Comparison of ENCODE assay signal across 8 mouse cellular contexts in the genomic region with DNA sequence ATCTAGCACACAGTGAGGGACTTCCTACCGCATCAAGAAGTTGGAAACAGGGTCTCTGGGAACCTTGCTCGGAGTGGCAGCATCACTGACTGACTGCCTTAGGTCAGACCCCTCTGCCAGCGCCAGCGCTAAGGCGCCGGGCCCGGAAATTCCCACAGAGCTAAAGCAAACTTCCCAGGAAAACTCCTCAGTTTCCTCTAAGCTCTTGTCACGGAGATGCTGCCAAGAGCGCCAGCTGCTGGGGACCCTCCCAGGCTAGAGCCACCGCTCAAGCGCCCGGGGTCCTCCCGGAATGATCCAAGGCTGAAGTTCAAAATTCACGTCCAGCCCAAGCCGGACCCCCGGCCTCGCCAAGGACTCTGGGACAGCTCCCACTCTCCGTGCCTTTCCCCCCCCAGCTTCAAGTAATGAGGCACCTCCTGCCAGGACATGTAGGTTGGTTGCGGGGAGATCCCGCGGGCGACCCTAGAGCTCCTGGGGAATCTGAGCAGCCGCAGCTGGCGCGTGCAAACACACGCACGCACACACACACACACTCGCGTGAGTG. TPM values are rescaled to one million over a fixed set of nuclear protein-coding genes. Genes with fewer than 3 reads are reported as not detected.
A peak's percentile ranks its signal among the peaks of the same experiment; 100 is the strongest.
DNase-seq lines count a peak whose midpoint lies in the region; ATAC-seq lines count a peak whose summit lies in the region.

No protein-coding gene starts in this region.

- peak overlapping the region; percentile 99 for H3K4me2 ChIP-seq in midbrain, embryonic 13.5 days (replicated peaks)

- no peaks in the 10 kb centered on the region for H3K36me3 ChIP-seq in embryonic facial prominence, embryonic 10.5 days (replicated peaks)
- no peaks in the 10 kb centered on the region for H3K36me3 ChIP-seq in limb, embryonic 10.5 days
- H3K36me3 ChIP-seq in midbrain, embryonic 13.5 days, result no peaks in the 10 kb centered on the region

- DNase-seq in cerebellum, postnatal 10 days, result peak; percentile 34 to 51
- no peak for DNase-seq in cerebellum, adult 9-11 months
- peak; percentile 73 for DNase-seq in embryonic facial prominence, embryonic 10.5 days (ENCODE audit: low spot score)
- DNase-seq in heart, postnatal 10 days, result peak; percentile 66 to 69
- DNase-seq in limb, embryonic 10.5 days (ENCODE audit: low spot score), result peak; percentile 70
- no peak for DNase-seq in layer of hippocampus, adult 9-10 months (ENCODE audit: low spot score)
- no peak for DNase-seq in spleen, postnatal 14 days (ENCODE audit: low spot score in 2 of 2)

- ATAC-seq in midbrain, embryonic 13.5 days, result peak; percentile 38

- H3K27ac ChIP-seq in embryonic facial prominence, embryonic 10.5 days (replicated peaks), result peak overlapping the region; percentile 94
- H3K27ac ChIP-seq in limb, embryonic 10.5 days, result peak overlapping the region; percentile 94
- peak overlapping the region; percentile 92 for H3K27ac ChIP-seq in midbrain, embryonic 13.5 days

- WGBS in embryonic facial prominence, embryonic 10.5 days, result under 1% methylated on average over 29 of the region's 29 CpGs
- under 1% methylated on average over 29 of the region's 29 CpGs for WGBS in limb, embryonic 10.5 days
- WGBS in midbrain, embryonic 13.5 days, result under 1% methylated on average over 29 of the region's 29 CpGs

- peak overlapping the region; percentile 92 for H3K9ac ChIP-seq in midbrain, embryonic 13.5 days (replicated peaks)

- peak overlapping the region; percentile 84 for H3K4me3 ChIP-seq in embryonic facial prominence, embryonic 10.5 days
- peak overlapping the region; percentile 85 for H3K4me3 ChIP-seq in limb, embryonic 10.5 days
- H3K4me3 ChIP-seq in midbrain, embryonic 13.5 days (replicated peaks), result peak overlapping the region; percentile 87

- intact Hi-C loops in heart, postnatal 10 days (cut with DNase I), result loop anchor here (1.0 to 5.0 kb wide), 2 partner anchors 39 to 165 kb away; no protein-coding TSS in a partner anchor

- H3K4me1 ChIP-seq in embryonic facial prominence, embryonic 10.5 days, result peaks cover 52% of the 10 kb centered on the region
- H3K4me1 ChIP-seq in limb, embryonic 10.5 days, result peaks cover 64% of the 10 kb centered on the region
- H3K4me1 ChIP-seq in midbrain, embryonic 13.5 days (replicated peaks), result peaks cover 50% of the 10 kb centered on the region

- H3K27me3 ChIP-seq in embryonic facial prominence, embryonic 10.5 days (replicated peaks; ENCODE audit: low read depth, poor library complexity, severe bottlenecking), result 0 out of 2 replicates have a peak, but pooled peaks cover 5% of the 10 kb centered on the region
- no peaks in the 10 kb centered on the region for H3K27me3 ChIP-seq in limb, embryonic 10.5 days (ENCODE audit: low read depth, poor library complexity, severe bottlenecking)
- no peaks in the 10 kb centered on the region for H3K27me3 ChIP-seq in midbrain, embryonic 13.5 days

- no peaks in the 10 kb centered on the region for H3K9me3 ChIP-seq in embryonic facial prominence, embryonic 10.5 days
- no peaks in the 10 kb centered on the region for H3K9me3 ChIP-seq in limb, embryonic 10.5 days (replicated peaks)
- H3K9me3 ChIP-seq in midbrain, embryonic 13.5 days, result no peaks in the 10 kb centered on the region

RNA-seq across cellular contexts. Expression of gene Sox13, which starts 1.5 kb away (rescaled TPM):
- 12.1 and 18.1 TPM in 2 replicates for polyA plus RNA-seq in embryonic facial prominence, embryonic 10.5 days (2016; fragmentation: Nextera tagmentation; extraction: Ambion mirVana)
- 10 to 100 TPM; 29.6 to 33.4 TPM for total RNA-seq in heart, postnatal 10 days (2021)
- 10.3 and 12.9 TPM in 2 replicates for polyA plus RNA-seq in limb, embryonic 10.5 days (2016; fragmentation: Nextera tagmentation; extraction: Ambion mirVana)
- polyA plus RNA-seq in midbrain, embryonic 13.5 days (2015; fragmentation: Nextera tagmentation; extraction: Ambion mirVana), result 12.5 and 13.9 TPM in 2 replicates

RNA-seq across cellular contexts. Expression of gene Etnk2, which starts 59.3 kb away (rescaled TPM):
- 2.6 and 3.3 TPM in 2 replicates for polyA plus RNA-seq in embryonic facial prominence, embryonic 10.5 days (2016; fragmentation: Nextera tagmentation; extraction: Ambion mirVana)
- 1 to 10 TPM in 1 of 2 experiments, under 1 TPM in 1; 0.82 to 1.1 TPM for total RNA-seq in heart, postnatal 10 days (2021)
- polyA plus RNA-seq in limb, embryonic 10.5 days (2016; fragmentation: Nextera tagmentation; extraction: Ambion mirVana), result 1.7 and 2.0 TPM in 2 replicates
- polyA plus RNA-seq in midbrain, embryonic 13.5 days (2015; fragmentation: Nextera tagmentation; extraction: Ambion mirVana), result 7.3 and 7.6 TPM in 2 replicates

Comparison
In these comparisons a context has a peak if more than half of its experiments do, and no peak if none do; other contexts are left out.
1. DNase-seq: peak in cerebellum, postnatal 10 days (2 of 2), embryonic facial prominence, embryonic 10.5 days (single experiment), heart, postnatal 10 days (2 of 2) and limb, embryonic 10.5 days (single experiment); none in cerebellum, adult 9-11 months (single experiment), layer of hippocampus, adult 9-10 months (single experiment) and spleen, postnatal 14 days (0 of 2).
2. Peak in every context shown above with its lines, with median percentiles within 50 percentile points of each other: H3K27ac ChIP-seq and H3K4me3 ChIP-seq.